Mouse (Mus musculus): ENCODE results near the gene Gadd45b. TPM values are rescaled to one million over a fixed set of nuclear protein-coding genes. Genes with fewer than 3 reads are reported as not detected.

Gene Gadd45b
- polyA plus RNA-seq, 1 experiment from 2014 or later = 12.3 TPM

GRCm38 (mm10) chr10:80952449-80952848, 22.6 kb downstream of the Gadd45b start:
- H3K4me2 ChIP-seq (ENCODE audit: low read depth, severe bottlenecking) = no peak overlapping the region
- WGBS = 74% methylated on average over 15 of the region's 15 CpGs
- no peaks in the 10 kb centered on the region for H3K36me3 ChIP-seq (ENCODE audit: control insufficient read depth, insufficient read depth, low read length)
- H3K27ac ChIP-seq (replicated peaks; ENCODE audit: low read depth, low read length) = no peak overlapping the region
- no peaks in the 10 kb centered on the region for H3K27me3 ChIP-seq (ENCODE audit: control insufficient read depth, insufficient read depth, low read length)
- H3K4me1 ChIP-seq (ENCODE audit: control insufficient read depth, insufficient read depth, low read length) = no peaks in the 10 kb centered on the region
- ATAC-seq (ENCODE audit: insufficient number of reproducible peaks, low FRiP score, low TSS enrichment, low read depth) (no peak), DNase-seq (ENCODE audit: low spot score) (no peak)
- H3K4me3 ChIP-seq (ENCODE audit: low read depth, low read length) = no peak overlapping the region
- H3K9ac ChIP-seq (ENCODE audit: low read length) = no peak overlapping the region
- no peaks in the 10 kb centered on the region for H3K9me3 ChIP-seq (ENCODE audit: control insufficient read depth, low read length)

DNA sequence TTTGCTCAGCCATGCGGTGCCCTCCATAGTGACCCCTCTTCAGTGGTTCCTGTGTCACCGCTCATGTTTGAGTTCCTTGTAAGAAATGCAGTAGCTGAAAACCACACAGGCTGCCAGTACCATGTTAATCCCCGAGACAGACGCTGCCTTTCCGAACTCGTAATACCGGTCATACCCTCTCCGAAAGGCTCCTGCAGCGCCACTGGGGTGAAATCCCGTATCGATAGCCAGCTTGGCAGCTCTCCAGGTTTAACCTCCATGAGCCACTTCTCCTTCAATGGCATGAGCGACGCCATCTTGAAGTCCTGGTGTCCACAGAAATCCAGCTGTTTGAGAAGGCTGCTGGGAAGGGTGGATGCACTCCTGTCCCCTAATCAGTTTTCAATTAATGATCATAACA, 24.5 kb downstream of the Gadd45b start:
- DNase-seq (ENCODE audit: low spot score) = no peak
- no peak overlapping the region for H3K4me3 ChIP-seq (ENCODE audit: low read depth, low read length)
- H3K27ac ChIP-seq (replicated peaks; ENCODE audit: low read depth, low read length) = no peak overlapping the region
- H3K4me2 ChIP-seq (ENCODE audit: low read depth, severe bottlenecking) = no peak overlapping the region
- no peak overlapping the region for H3K9ac ChIP-seq (ENCODE audit: low read length)
- no peaks in the 10 kb centered on the region for H3K27me3 ChIP-seq (ENCODE audit: control insufficient read depth, insufficient read depth, low read length)
- H3K9me3 ChIP-seq (ENCODE audit: control insufficient read depth, low read length) = no peaks in the 10 kb centered on the region
- no peak for ATAC-seq (ENCODE audit: insufficient number of reproducible peaks, low FRiP score, low TSS enrichment, low read depth)
- 88% methylated on average over 13 of the region's 13 CpGs for WGBS
- no peaks in the 10 kb centered on the region for H3K36me3 ChIP-seq (ENCODE audit: control insufficient read depth, insufficient read depth, low read length)
- no peaks in the 10 kb centered on the region for H3K4me1 ChIP-seq (ENCODE audit: control insufficient read depth, insufficient read depth, low read length)

- 88% methylated on average over 6 of the region's 6 CpGs for WGBS
- DNase-seq (ENCODE audit: low spot score) = no peak
- Histone ChIP-seq H3K9me3 (ENCODE audit: control insufficient read depth, low read length) (no peaks in the 10 kb centered on the region), H3K4me2 (ENCODE audit: low read depth, severe bottlenecking) (no peak overlapping the region), H3K4me1 (ENCODE audit: control insufficient read depth, insufficient read depth, low read length) (no peaks in the 10 kb centered on the region), H3K36me3 (ENCODE audit: control insufficient read depth, insufficient read depth, low read length) (no peaks in the 10 kb centered on the region), H3K4me3 (ENCODE audit: low read depth, low read length) (no peak overlapping the region), H3K27ac (replicated peaks; ENCODE audit: low read depth, low read length) (no peak overlapping the region), H3K27me3 (ENCODE audit: control insufficient read depth, insufficient read depth, low read length) (no peaks in the 10 kb centered on the region), H3K9ac (ENCODE audit: low read length) (no peak overlapping the region)
- no peak for ATAC-seq (ENCODE audit: insufficient number of reproducible peaks, low FRiP score, low TSS enrichment, low read depth)
Measured at GRCm38 (mm10) chr10:80954843-80955242, 25.0 kb downstream of the Gadd45b start.

DNA sequence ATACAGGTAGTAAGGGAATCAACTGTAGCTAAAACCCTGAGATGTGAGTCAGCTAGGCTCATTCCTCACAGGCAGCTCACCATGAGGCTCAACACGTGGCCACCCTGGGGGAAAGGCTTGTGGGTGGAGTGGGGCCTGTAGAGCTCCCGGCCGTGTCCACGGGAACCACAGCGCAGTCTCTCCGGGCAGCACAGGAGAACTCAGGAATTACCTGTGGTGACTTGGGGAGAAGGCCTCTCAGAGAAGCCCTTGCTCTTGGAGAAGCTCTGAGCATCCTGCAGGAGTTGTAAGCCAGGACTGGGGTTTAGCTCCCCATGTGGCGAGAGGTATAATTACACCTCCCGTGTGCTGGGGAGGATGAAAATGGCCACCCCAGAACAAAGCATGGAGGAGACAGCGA, 25.7 kb downstream of the Gadd45b start:
- Histone ChIP-seq H3K4me2 (ENCODE audit: low read depth, severe bottlenecking) (no peak overlapping the region), H3K9me3 (ENCODE audit: control insufficient read depth, low read length) (no peaks in the 10 kb centered on the region), H3K4me3 (ENCODE audit: low read depth, low read length) (no peak overlapping the region), H3K9ac (ENCODE audit: low read length) (no peak overlapping the region), H3K27ac (replicated peaks; ENCODE audit: low read depth, low read length) (no peak overlapping the region), H3K27me3 (ENCODE audit: control insufficient read depth, insufficient read depth, low read length) (no peaks in the 10 kb centered on the region), H3K4me1 (ENCODE audit: control insufficient read depth, insufficient read depth, low read length) (no peaks in the 10 kb centered on the region), H3K36me3 (ENCODE audit: control insufficient read depth, insufficient read depth, low read length) (no peaks in the 10 kb centered on the region)
- DNase-seq (ENCODE audit: low spot score) = peak; percentile 78
- ATAC-seq (ENCODE audit: insufficient number of reproducible peaks, low FRiP score, low TSS enrichment, low read depth) = no peak
- WGBS = 24% methylated on average over 9 of the region's 9 CpGs

- WGBS = 96% methylated on average over 8 of the region's 8 CpGs
- Histone ChIP-seq H3K4me1 (ENCODE audit: control insufficient read depth, insufficient read depth, low read length) (no peaks in the 10 kb centered on the region), H3K4me3 (ENCODE audit: low read depth, low read length) (no peak overlapping the region), H3K9me3 (ENCODE audit: control insufficient read depth, low read length) (no peaks in the 10 kb centered on the region), H3K36me3 (ENCODE audit: control insufficient read depth, insufficient read depth, low read length) (no peaks in the 10 kb centered on the region), H3K4me2 (ENCODE audit: low read depth, severe bottlenecking) (no peak overlapping the region), H3K27me3 (ENCODE audit: control insufficient read depth, insufficient read depth, low read length) (no peaks in the 10 kb centered on the region), H3K27ac (replicated peaks; ENCODE audit: low read depth, low read length) (no peak overlapping the region), H3K9ac (ENCODE audit: low read length) (no peak overlapping the region)
- ATAC-seq (ENCODE audit: insufficient number of reproducible peaks, low FRiP score, low TSS enrichment, low read depth) = no peak
- no peak for DNase-seq (ENCODE audit: low spot score)
Measured at GRCm38 (mm10) chr10:80956385-80956784, 26.5 kb downstream of the Gadd45b start.

- H3K9me3 ChIP-seq (ENCODE audit: control insufficient read depth, low read length) = no peaks in the 10 kb centered on the region
- H3K9ac ChIP-seq (ENCODE audit: low read length) = no peak overlapping the region
- DNase-seq (ENCODE audit: low spot score) (no peak), ATAC-seq (ENCODE audit: insufficient number of reproducible peaks, low FRiP score, low TSS enrichment, low read depth) (no peak)
- no peak overlapping the region for H3K4me3 ChIP-seq (ENCODE audit: low read depth, low read length)
- no peaks in the 10 kb centered on the region for H3K36me3 ChIP-seq (ENCODE audit: control insufficient read depth, insufficient read depth, low read length)
- no peaks in the 10 kb centered on the region for H3K4me1 ChIP-seq (ENCODE audit: control insufficient read depth, insufficient read depth, low read length)
- no peak overlapping the region for H3K4me2 ChIP-seq (ENCODE audit: low read depth, severe bottlenecking)
- WGBS = 63% methylated on average over 6 of the region's 6 CpGs
- H3K27ac ChIP-seq (replicated peaks; ENCODE audit: low read depth, low read length) = no peak overlapping the region
- no peaks in the 10 kb centered on the region for H3K27me3 ChIP-seq (ENCODE audit: control insufficient read depth, insufficient read depth, low read length)
Measured at GRCm38 (mm10) chr10:80956901-80957300, 27.0 kb downstream of the Gadd45b start.

GRCm38 (mm10) chr10:80957791-80958190, 27.9 kb downstream of the Gadd45b start:
- no peak overlapping the region for H3K9ac ChIP-seq (ENCODE audit: low read length)
- WGBS = 64% methylated on average over 4 of the region's 4 CpGs

GRCm38 (mm10) chr10:80958979-80959637, 29.2 kb downstream of the Gadd45b start:
- 91% methylated on average over 5 of the region's 5 CpGs for WGBS
- H3K27me3 ChIP-seq (ENCODE audit: control insufficient read depth, insufficient read depth, low read length) = no peaks in the 10 kb centered on the region
- no peaks in the 10 kb centered on the region for H3K9me3 ChIP-seq (ENCODE audit: control insufficient read depth, low read length)
- H3K9ac ChIP-seq (ENCODE audit: low read length) = no peak overlapping the region
- no peaks in the 10 kb centered on the region for H3K4me1 ChIP-seq (ENCODE audit: control insufficient read depth, insufficient read depth, low read length)
- H3K27ac ChIP-seq (replicated peaks; ENCODE audit: low read depth, low read length) = no peak overlapping the region
- ATAC-seq (ENCODE audit: insufficient number of reproducible peaks, low FRiP score, low TSS enrichment, low read depth) = no peak
- no peaks in the 10 kb centered on the region for H3K36me3 ChIP-seq (ENCODE audit: control insufficient read depth, insufficient read depth, low read length)
- no peak overlapping the region for H3K4me2 ChIP-seq (ENCODE audit: low read depth, severe bottlenecking)
- DNase-seq (ENCODE audit: low spot score) = no peak
- no peak overlapping the region for H3K4me3 ChIP-seq (ENCODE audit: low read depth, low read length)

More at GRCm38 (mm10) chr10:80957791-80958190, 27.9 kb downstream of the Gadd45b start:
- no peak for DNase-seq (ENCODE audit: low spot score)
- Histone ChIP-seq H3K4me2 (ENCODE audit: low read depth, severe bottlenecking) (no peak overlapping the region), H3K36me3 (ENCODE audit: control insufficient read depth, insufficient read depth, low read length) (no peaks in the 10 kb centered on the region), H3K4me1 (ENCODE audit: control insufficient read depth, insufficient read depth, low read length) (no peaks in the 10 kb centered on the region), H3K27me3 (ENCODE audit: control insufficient read depth, insufficient read depth, low read length) (no peaks in the 10 kb centered on the region), H3K27ac (replicated peaks; ENCODE audit: low read depth, low read length) (no peak overlapping the region), H3K4me3 (ENCODE audit: low read depth, low read length) (no peak overlapping the region), H3K9me3 (ENCODE audit: control insufficient read depth, low read length) (no peaks in the 10 kb centered on the region)
- no peak for ATAC-seq (ENCODE audit: insufficient number of reproducible peaks, low FRiP score, low TSS enrichment, low read depth)

Data from limb, embryonic 11.5 days (tissue).